Mouse (Mus musculus): ENCODE results near the gene Prnd. TPM values are rescaled to one million over a fixed set of nuclear protein-coding genes. Genes with fewer than 3 reads are reported as not detected.
A peak's percentile ranks its signal among the peaks of the same experiment; 100 is the strongest.

Prnd gene
- total RNA-seq, 1 experiment = 0.98 TPM

GRCm38 (mm10) chr2:131908351-131908861 lies 42.3 kb upstream of the Prnd start:
- H3K4me3 ChIP-seq (ENCODE audit: insufficient read depth in 1 of 2, low read depth in 1 of 2, low read length in 2 of 2, poor library complexity in 1 of 2, severe bottlenecking in 1 of 2) = no peak overlapping the region
- in situ Hi-C loops (cut with MboI; ENCODE audit: low sequenced_read_pairs in 2 of 2, unreplicated experiment in 2 of 2) = no loop called here
- H3K9me3 ChIP-seq (ENCODE audit: control insufficient read depth, insufficient read depth, low read depth, low read length) = no peaks in the 10 kb centered on the region
- no peak for TF ChIP-seq ZNF384 (IDR thresholded peaks at IDR 0.05; ENCODE audit: low read depth, low read length)
- TF ChIP-seq CHD2 (IDR thresholded peaks at IDR 0.05; ENCODE audit: low read depth, low read length) = no peak
- no peak for TF ChIP-seq MAFK (IDR thresholded peaks at IDR 0.05; ENCODE audit: insufficient read depth, low read depth, low read length)
- no peak for TF ChIP-seq ZC3H11A (IDR thresholded peaks at IDR 0.05; ENCODE audit: borderline replicate concordance, low read depth, low read length)
- TF ChIP-seq HCFC1 (IDR thresholded peaks at IDR 0.05; ENCODE audit: borderline replicate concordance, insufficient read depth, low read length) = no peak
- no peaks in the 10 kb centered on the region; the same call in 1 of the 2 replicates for H3K36me3 ChIP-seq (ENCODE audit: control insufficient read depth, insufficient read depth, low read length, poor library complexity, severe bottlenecking)
- no peak overlapping the region for H3K9ac ChIP-seq (ENCODE audit: insufficient read depth, low read depth, low read length, poor library complexity, severe bottlenecking)
- no peak overlapping the region for H3K27ac ChIP-seq (ENCODE audit: insufficient read depth, low read depth, low read length, poor library complexity, severe bottlenecking)
- peaks cover 0 to 4% of the 10 kb centered on the region in 2 experiments; a peak in 1 of 4 replicates for H3K4me1 ChIP-seq (ENCODE audit: control insufficient read depth in 2 of 2, insufficient read depth in 2 of 2, low read length in 2 of 2, poor library complexity in 1 of 2)
- DNase-seq (ENCODE audit: low read depth, low spot score) = no peak

- no peaks in the 10 kb centered on the region; the same call in 1 of the 2 replicates for H3K36me3 ChIP-seq (ENCODE audit: control insufficient read depth, insufficient read depth, low read length, poor library complexity, severe bottlenecking)
- H3K4me1 ChIP-seq (ENCODE audit: control insufficient read depth in 2 of 2, insufficient read depth in 2 of 2, low read length in 2 of 2, poor library complexity in 1 of 2) = peaks cover 0 to 4% of the 10 kb centered on the region in 2 experiments; a peak in 1 of 4 replicates
- H3K4me3 ChIP-seq (ENCODE audit: insufficient read depth in 1 of 2, low read depth in 1 of 2, low read length in 2 of 2, poor library complexity in 1 of 2, severe bottlenecking in 1 of 2) = no peak overlapping the region
- no peak overlapping the region for H3K27ac ChIP-seq (ENCODE audit: insufficient read depth, low read depth, low read length, poor library complexity, severe bottlenecking)
- DNase-seq (ENCODE audit: low read depth, low spot score) = no peak
- no peaks in the 10 kb centered on the region for H3K9me3 ChIP-seq (ENCODE audit: control insufficient read depth, insufficient read depth, low read depth, low read length)
- in situ Hi-C loops (cut with MboI; ENCODE audit: low sequenced_read_pairs in 2 of 2, unreplicated experiment in 2 of 2) = no loop called here
- TF ChIP-seq HCFC1 (IDR thresholded peaks at IDR 0.05; ENCODE audit: borderline replicate concordance, insufficient read depth, low read length) (no peak), MAFK (IDR thresholded peaks at IDR 0.05; ENCODE audit: insufficient read depth, low read depth, low read length) (no peak), CHD2 (IDR thresholded peaks at IDR 0.05; ENCODE audit: low read depth, low read length) (no peak), ZC3H11A (IDR thresholded peaks at IDR 0.05; ENCODE audit: borderline replicate concordance, low read depth, low read length) (no peak), ZNF384 (IDR thresholded peaks at IDR 0.05; ENCODE audit: low read depth, low read length) (no peak)
- no peak overlapping the region for H3K9ac ChIP-seq (ENCODE audit: insufficient read depth, low read depth, low read length, poor library complexity, severe bottlenecking)
Measured at GRCm38 (mm10) chr2:131908906-131909305, 41.8 kb upstream of the Prnd start.

GRCm38 (mm10) chr2:131909683-131910572 lies 40.7 kb upstream of the Prnd start, which contains the start of the genes Prnp and Prn:
Gene Prnp, plus strand, starts transcription at chr2:131909928.
Gene Prn, plus strand, starts transcription at chr2:131909957.
- H3K27ac ChIP-seq (ENCODE audit: insufficient read depth, low read depth, low read length, poor library complexity, severe bottlenecking) = no peak within 1 kb of the TSS
- H3K9me3 ChIP-seq (ENCODE audit: control insufficient read depth, insufficient read depth, low read depth, low read length) = peaks cover 2% of the 10 kb centered on the region; the same call in 1 of the 2 replicates
- no peak for TF ChIP-seq HCFC1 (IDR thresholded peaks at IDR 0.05; ENCODE audit: borderline replicate concordance, insufficient read depth, low read length)
- TF ChIP-seq MAFK (IDR thresholded peaks at IDR 0.05; ENCODE audit: insufficient read depth, low read depth, low read length) = no peak
- no peak for TF ChIP-seq ZC3H11A (IDR thresholded peaks at IDR 0.05; ENCODE audit: borderline replicate concordance, low read depth, low read length)
- TF ChIP-seq ZNF384 (IDR thresholded peaks at IDR 0.05; ENCODE audit: low read depth, low read length) = no peak
- TF ChIP-seq CHD2 (IDR thresholded peaks at IDR 0.05; ENCODE audit: low read depth, low read length) = no peak
- H3K4me3 ChIP-seq (ENCODE audit: insufficient read depth in 1 of 2, low read depth in 1 of 2, low read length in 2 of 2, poor library complexity in 1 of 2, severe bottlenecking in 1 of 2) = peak within 1 kb of the TSS; percentile 72 to 81
- in situ Hi-C loops (cut with MboI; ENCODE audit: low sequenced_read_pairs in 2 of 2, unreplicated experiment in 2 of 2) = no loop called here
- DNase-seq (ENCODE audit: low read depth, low spot score) = peak; percentile 79
- peak within 1 kb of the TSS; percentile 78 for H3K9ac ChIP-seq (ENCODE audit: insufficient read depth, low read depth, low read length, poor library complexity, severe bottlenecking)
- H3K36me3 ChIP-seq (ENCODE audit: control insufficient read depth, insufficient read depth, low read length, poor library complexity, severe bottlenecking) = no peaks in the 10 kb centered on the region; the same call in 1 of the 2 replicates
- peaks cover 0 to 4% of the 10 kb centered on the region in 2 experiments; a peak in 1 of 4 replicates for H3K4me1 ChIP-seq (ENCODE audit: control insufficient read depth in 2 of 2, insufficient read depth in 2 of 2, low read length in 2 of 2, poor library complexity in 1 of 2)

- in situ Hi-C loops (cut with MboI; ENCODE audit: low sequenced_read_pairs in 2 of 2, unreplicated experiment in 2 of 2) = no loop called here
- no peak overlapping the region for H3K4me3 ChIP-seq (ENCODE audit: insufficient read depth in 1 of 2, low read depth in 1 of 2, low read length in 2 of 2, poor library complexity in 1 of 2, severe bottlenecking in 1 of 2)
- no peak overlapping the region for H3K9ac ChIP-seq (ENCODE audit: insufficient read depth, low read depth, low read length, poor library complexity, severe bottlenecking)
- no peak overlapping the region for H3K27ac ChIP-seq (ENCODE audit: insufficient read depth, low read depth, low read length, poor library complexity, severe bottlenecking)
- no peaks in the 10 kb centered on the region; the same call in 1 of the 2 replicates for H3K36me3 ChIP-seq (ENCODE audit: control insufficient read depth, insufficient read depth, low read length, poor library complexity, severe bottlenecking)
- peaks cover 3% of the 10 kb centered on the region; the same call in 1 of the 2 replicates for H3K9me3 ChIP-seq (ENCODE audit: control insufficient read depth, insufficient read depth, low read depth, low read length)
- TF ChIP-seq ZC3H11A (IDR thresholded peaks at IDR 0.05; ENCODE audit: borderline replicate concordance, low read depth, low read length) = no peak
- TF ChIP-seq ZNF384 (IDR thresholded peaks at IDR 0.05; ENCODE audit: low read depth, low read length) = no peak
- TF ChIP-seq CHD2 (IDR thresholded peaks at IDR 0.05; ENCODE audit: low read depth, low read length) = no peak
- TF ChIP-seq HCFC1 (IDR thresholded peaks at IDR 0.05; ENCODE audit: borderline replicate concordance, insufficient read depth, low read length) = no peak
- no peak for TF ChIP-seq MAFK (IDR thresholded peaks at IDR 0.05; ENCODE audit: insufficient read depth, low read depth, low read length)
- no peak for DNase-seq (ENCODE audit: low read depth, low spot score)
- H3K4me1 ChIP-seq (ENCODE audit: control insufficient read depth in 2 of 2, insufficient read depth in 2 of 2, low read length in 2 of 2, poor library complexity in 1 of 2) = peaks cover 0 to 4% of the 10 kb centered on the region in 2 experiments; a peak in 1 of 4 replicates
Measured at GRCm38 (mm10) chr2:131910847-131911246, 39.8 kb upstream of the Prnd start.
